Mouse (Mus musculus) erythroblast, adult 5-6 weeks (primary cell): ENCODE results near the gene Ifi27. TPM values are rescaled to one million over a fixed set of nuclear protein-coding genes. Genes with fewer than 3 reads are reported as not detected.
"Not testable (repeated sequence)": the region's sequence is repeated elsewhere in the genome, so short reads cannot be mapped to it uniquely, and the experiment has no call there.

Source experiments
- ATAC-seq: replicated peaks from 2 replicates; pipeline ENCODE4 v1.8.0; 2016; ENCODE audit warnings: moderate number of reproducible peaks, mild to moderate bottlenecking, moderate TSS enrichment, inconsistent platforms; ENCODE audit not compliant: poor library complexity, low FRiP score, severe bottlenecking
- total RNA-seq, 2 experiments: library from RNA; stranded (forward) in 1 of 2; stranded (reverse) in 1 of 2; fragments of 150-400 nt in 1 of 2; fragments of 200-764, 138-1000 nt in 1 of 2; gene quantifications; 2 replicates each; pipeline versions ENCODE4 v1.2.3 to v1.2.4; 2015 to 2017; ENCODE audit warnings: low replicate concordance in 2 of 2

Ifi27 gene
- total RNA-seq, 2 experiments from 2014 or later = 117 to 125 TPM

DNA sequence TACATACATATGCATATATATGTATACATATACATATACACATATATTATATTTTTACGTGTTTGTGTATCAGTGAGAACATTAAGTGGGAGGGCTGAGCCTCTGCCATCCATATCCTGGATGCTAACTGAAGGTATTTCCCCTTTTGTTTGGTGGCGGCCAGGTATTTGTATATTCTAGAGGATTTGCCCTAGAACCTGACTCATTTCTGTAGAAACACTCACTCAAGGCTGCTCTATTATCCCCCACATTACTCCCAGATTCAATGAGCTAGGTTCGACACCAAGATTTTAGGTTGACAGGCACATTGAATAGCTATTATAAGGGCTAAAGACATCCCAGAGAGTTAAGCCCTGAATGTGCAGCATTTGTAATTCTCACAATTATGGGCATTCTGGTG is 11.0 kb downstream of the Ifi27 start:
- ATAC-seq = no peak

DNA sequence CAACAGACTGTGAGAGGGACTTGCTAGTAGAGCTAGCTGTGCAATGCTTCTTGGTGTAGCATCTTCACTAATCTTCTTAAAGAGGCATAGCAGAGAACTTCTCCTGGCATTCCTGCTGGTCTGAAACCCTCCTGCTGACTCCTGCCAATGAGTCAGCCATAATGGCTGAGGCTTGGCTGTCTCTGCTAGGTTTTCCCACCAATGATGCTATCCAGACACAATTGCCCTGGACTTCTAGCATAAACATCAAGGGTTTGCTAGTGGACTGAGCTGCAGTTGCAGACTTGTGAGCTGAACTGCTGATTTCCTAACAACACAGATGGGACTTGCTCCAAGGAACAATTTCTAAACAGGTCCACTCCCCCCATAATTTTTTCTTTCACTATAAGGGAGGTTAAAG is 19.4 kb downstream of the Ifi27 start:
- ATAC-seq = no peak

DNA sequence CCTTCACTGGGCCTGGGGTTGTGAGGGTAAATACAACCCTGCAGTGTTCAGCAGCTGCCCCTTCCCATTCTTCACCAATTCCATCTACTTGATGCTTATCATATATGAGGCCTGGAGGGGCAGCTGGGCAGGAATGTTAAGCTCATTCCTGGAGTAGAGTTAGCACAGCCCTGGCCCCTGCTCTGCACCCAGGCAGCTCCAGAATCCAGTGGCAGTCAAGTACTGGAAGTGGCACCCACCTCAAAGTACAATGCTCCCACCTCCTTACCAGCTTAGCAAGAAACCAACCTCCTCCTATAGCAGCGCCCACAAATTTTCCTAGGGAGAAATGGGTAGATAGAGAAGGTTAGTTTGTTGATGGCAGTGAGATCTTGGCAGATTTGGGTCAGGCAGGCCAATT is 22.7 kb downstream of the Ifi27 start:
- ATAC-seq = not testable (repeated sequence)

DNA sequence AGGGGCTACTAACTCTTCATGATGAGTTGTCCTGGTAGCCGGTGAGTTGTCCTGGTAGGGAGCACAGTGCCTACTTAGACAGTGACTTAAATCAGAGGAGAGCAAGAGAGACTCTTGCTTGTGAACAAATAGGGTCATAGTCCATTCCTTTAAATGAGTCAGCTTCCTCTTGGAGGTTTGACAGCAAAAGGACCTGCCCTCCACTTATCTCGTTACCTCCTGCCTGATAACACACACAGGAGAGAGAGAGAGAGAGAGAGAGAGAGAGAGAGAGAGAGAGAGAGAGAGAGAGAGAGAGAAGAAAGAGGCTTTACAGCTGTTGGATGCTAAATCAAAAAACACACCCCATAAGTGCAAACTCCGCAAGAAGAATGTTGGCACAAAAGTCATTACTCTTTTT is 23.1 kb downstream of the Ifi27 start, which contains the start of gene Ifi27l2b:
TSS of gene Ifi27l2b (minus strand) at position 84 of the 400 bp plus-strand sequence.
- ATAC-seq = no peak

DNA sequence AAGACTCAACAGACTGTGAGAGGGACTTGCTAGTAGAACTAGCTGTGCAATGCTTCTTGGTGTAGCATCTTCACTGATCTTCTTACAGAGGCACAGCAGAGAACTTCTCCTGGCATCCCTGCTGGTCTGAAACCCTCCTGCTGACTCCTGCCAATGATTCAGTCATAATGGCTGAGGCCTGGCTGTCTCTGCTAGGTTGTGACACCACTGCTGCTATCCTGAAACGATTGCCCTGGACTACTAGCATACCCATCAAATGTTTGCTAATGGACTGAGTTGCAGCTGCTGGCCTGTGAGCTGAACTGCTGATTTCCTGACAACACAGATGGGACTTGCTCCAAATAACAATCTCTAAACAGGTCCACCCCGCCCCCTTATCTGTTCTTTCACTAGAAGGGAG is 40.5 kb downstream of the Ifi27 start:
- no peak for ATAC-seq

DNA sequence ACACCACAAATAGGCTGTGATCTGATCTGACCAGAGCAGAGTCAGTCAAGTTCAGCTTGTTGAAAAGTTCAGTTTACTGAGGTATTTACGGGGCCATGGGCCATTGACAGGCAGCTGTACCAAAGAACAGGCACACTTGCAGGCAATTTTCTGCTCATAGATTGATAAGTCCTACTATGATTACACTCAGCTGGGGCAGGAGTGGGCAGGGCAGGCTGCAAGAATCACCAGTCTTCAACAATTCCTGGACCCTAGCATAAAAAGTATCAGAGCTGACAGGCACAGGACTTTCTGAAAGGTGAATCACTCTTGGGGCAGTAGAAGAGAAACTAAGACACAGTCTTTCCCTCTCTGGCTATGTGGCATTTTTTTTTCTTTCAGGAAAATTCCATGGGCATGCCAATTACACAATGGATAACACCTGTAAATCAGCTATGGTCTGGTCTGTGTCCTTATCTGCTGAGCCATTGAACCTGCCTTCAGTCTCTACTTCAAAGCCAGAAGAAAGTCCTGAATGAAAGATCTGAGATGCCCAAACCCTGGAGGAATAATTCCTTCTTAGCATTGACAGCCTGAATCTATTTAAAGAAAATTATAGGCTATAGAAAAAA is 42.9 kb downstream of the Ifi27 start:
- ATAC-seq = no peak

DNA sequence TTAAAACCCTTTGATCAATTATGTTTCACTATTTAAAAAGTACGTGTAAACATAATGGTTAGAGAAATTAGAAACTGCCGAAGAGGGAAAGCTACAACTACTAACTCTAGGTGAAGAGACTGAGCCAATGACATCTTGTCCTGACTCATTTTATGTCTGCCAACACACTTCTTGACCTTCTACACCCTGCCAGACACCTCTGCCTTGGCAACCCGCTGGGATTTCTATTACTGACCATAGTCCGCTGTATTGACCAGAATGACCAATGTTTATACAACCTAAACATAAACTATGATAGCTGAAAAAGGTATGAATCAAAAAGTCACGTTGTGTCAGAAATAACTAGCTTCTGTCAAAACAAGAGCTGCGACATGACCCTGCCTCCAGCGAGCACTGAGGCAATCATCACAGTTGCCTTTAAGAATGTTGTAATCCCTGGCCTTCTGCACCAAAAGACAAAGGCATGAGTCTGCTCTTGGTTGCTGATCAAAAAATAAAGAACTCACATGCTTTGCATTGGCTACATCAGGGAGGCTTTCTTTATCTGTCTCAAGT is 43.5 kb downstream of the Ifi27 start:
- no peak for ATAC-seq

DNA sequence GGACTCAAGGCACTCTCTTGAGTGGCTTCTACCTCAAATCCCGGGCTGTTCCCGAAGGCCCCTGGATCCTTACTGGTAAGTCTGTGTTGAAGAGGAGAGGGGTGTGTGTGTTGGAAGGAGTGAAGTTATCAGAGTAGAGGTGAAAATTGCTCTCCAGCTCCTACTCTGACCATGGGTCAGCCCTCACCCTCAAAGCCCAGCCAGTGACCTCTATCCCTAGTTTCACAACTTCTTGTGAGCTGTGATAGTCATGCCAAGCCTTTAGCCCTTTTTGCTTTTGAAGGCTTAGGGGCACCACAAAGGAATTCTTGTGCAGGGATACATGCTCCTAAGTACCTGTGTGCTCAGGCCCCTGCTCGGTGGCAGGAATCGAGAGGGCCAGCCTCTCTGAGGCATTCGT is 47.7 kb downstream of the Ifi27 start:
- no peak for ATAC-seq

DNA sequence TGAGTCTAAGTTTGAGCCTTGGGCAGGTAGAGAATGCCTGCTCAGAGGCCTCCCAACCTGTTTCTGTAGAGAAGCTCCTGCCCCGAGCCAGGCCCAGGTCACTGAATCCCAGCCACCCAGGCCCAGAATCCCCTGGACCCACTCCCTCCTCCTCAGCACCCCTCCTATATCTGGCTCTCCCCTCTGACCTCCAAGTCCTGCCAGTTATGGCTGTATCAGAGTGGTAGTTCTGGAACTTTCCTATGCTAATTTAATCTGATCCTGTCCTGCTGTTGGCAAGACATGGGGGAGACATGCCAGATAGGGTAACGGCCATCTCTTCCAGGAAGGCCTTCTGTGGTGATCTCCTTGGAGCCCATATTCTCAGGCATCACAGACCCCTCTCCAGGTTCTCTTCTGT is 48.8 kb downstream of the Ifi27 start:
- ATAC-seq = no peak

DNA sequence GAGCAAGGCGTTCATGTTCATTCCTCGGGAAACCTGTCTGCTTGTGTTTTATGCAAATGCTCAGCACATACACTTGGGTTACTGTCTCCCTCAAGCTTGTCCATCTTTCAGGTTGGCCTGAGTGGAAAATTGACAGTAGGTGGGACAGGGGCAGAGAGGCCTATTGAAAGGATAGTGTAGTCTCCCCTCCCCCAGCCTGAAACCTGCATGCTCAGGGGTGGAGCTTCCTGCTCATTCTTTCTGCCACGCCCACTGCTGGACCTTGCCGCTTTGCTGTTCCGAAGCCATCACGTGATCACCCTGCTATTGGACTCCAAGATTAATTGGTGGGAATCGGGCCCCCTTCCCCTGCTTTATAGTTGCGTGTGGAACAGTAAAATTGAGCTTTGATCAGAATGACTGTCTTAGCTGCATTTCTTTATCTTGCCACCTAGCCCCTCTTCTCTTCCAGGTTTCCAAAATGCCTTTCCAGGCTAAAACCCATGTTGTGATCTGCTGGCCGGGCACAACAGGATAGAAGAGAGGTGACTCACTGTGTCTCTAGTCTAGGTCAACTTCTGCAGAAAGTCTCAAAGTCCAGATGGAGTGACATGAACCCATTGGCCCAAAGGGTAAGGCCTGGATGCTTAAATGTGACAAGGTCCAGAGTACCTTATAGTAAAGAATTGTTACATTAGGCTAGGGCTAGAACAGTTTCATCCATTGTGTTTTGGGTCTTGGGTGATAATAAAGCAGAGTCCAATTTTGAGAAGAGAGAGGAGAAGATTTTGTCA is 50.4 kb downstream of the Ifi27 start:
- not testable (repeated sequence) for ATAC-seq

DNA sequence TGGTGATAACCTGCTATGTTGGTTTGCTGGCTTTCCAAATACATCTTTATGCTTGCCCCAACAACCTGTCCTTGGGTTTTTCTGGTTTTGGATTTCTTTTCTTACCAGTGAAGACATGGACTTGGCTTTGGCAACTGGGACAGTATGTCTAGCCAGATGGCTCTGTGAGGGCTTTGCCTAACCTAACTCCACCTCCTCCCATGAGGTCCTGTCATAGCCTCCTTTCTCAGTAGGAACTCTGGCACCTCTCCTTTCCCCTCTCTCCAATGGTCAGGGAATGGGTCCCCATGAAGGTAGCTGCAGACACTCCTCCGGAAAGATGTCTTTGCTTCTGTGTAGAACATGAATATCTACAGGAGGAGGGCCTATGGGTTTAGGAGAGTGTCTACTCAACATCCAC is 52.7 kb downstream of the Ifi27 start:
- no peak for ATAC-seq

DNA sequence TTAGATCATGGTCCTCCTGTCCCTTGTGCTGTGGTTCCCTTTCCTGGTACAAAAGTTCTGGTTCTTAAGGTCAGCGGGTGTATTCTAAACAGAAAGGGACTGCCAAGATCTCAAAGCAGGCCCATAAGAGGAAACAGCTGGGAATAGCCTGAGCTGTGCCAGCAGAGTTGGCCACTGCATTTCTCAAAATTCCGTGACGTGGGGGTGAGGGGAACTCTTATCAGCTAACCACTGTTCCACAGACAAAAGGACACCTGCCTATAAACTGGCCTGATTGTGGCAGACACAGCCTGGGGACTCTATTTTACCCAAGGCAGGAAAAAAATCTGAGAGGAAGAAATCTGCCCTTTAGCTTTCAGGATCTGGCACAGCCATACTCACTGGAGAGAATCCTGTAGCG is 53.3 kb downstream of the Ifi27 start:
- ATAC-seq = no peak

DNA sequence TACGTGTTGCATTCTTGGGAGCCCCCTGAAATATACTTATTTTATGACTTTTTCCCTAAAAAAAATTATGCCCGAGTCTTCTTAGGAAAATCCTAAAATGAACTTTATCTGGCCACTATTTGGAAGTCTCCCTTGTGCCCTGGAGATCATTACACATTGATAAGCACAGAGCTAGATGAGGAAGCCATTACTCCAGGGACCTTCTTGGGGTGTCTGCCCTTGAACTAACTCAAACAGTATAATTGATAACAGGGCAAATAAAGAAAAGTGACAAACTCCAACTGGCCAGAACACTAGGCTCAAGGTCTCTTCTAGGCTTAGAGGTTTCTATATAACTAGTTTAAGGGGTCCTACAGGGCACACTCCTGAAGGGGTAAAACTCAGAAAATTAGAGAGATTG is 53.7 kb downstream of the Ifi27 start:
- ATAC-seq = no peak

Other genes starting within 250 kb of the Ifi27 start
- not detected in 2 replicates for gene Prima1, start 192.1 kb upstream of the Ifi27 start, total RNA-seq (2015; ENCODE audit: low replicate concordance)
- gene Prima1, start 192.1 kb upstream of the Ifi27 start, total RNA-seq (2017; ENCODE audit: low replicate concordance) = not detected in 2 replicates
- not detected in 2 replicates for gene Fam181a, start 123.2 kb upstream of the Ifi27 start, total RNA-seq (2015; ENCODE audit: low replicate concordance)
- gene Fam181a, start 123.2 kb upstream of the Ifi27 start, total RNA-seq (2017; ENCODE audit: low replicate concordance) = not detected in 2 replicates
- 0.63 TPM in 1 of 2 replicates, not detected in the other for gene Asb2, start 78.2 kb upstream of the Ifi27 start, total RNA-seq (2015; ENCODE audit: low replicate concordance)
- gene Asb2, start 78.2 kb upstream of the Ifi27 start, total RNA-seq (2017; ENCODE audit: low replicate concordance) = 0.09 and 0.28 TPM in 2 replicates
- 46.6 and 48.4 TPM in 2 replicates for gene Otub2, start 45.5 kb upstream of the Ifi27 start, total RNA-seq (2015; ENCODE audit: low replicate concordance)
- gene Otub2, start 45.5 kb upstream of the Ifi27 start, total RNA-seq (2017; ENCODE audit: low replicate concordance) = 67.2 and 67.9 TPM in 2 replicates
- gene 9330161L09Rik, start 26.4 kb upstream of the Ifi27 start, total RNA-seq (2015; ENCODE audit: low replicate concordance) = not detected in 2 replicates
- 0.42 TPM in 1 of 2 replicates, not detected in the other for gene 9330161L09Rik, start 26.4 kb upstream of the Ifi27 start, total RNA-seq (2017; ENCODE audit: low replicate concordance)
- gene Ddx24, start 8.4 kb upstream of the Ifi27 start, total RNA-seq (2015; ENCODE audit: low replicate concordance) = 21.5 and 31.8 TPM in 2 replicates
- 46.3 and 55.2 TPM in 2 replicates for gene Ddx24, start 8.4 kb upstream of the Ifi27 start, total RNA-seq (2017; ENCODE audit: low replicate concordance)
- 7.5 and 30.9 TPM in 2 replicates for gene Ifi27l2a, start 9.5 kb downstream of the Ifi27 start, total RNA-seq (2015; ENCODE audit: low replicate concordance)
- 3.2 and 26.5 TPM in 2 replicates for gene Ifi27l2a, start 9.5 kb downstream of the Ifi27 start, total RNA-seq (2017; ENCODE audit: low replicate concordance)
- not detected in 2 replicates for gene Ifi27l2b, start 23.0 kb downstream of the Ifi27 start, total RNA-seq (2015; ENCODE audit: low replicate concordance)
- gene Ifi27l2b, start 23.0 kb downstream of the Ifi27 start, total RNA-seq (2017; ENCODE audit: low replicate concordance) = not detected in 2 replicates
- gene Ppp4r4, start 98.1 kb downstream of the Ifi27 start, total RNA-seq (2015; ENCODE audit: low replicate concordance) = not detected in 2 replicates
- 0.42 TPM in 1 of 2 replicates, not detected in the other for gene Ppp4r4, start 98.1 kb downstream of the Ifi27 start, total RNA-seq (2017; ENCODE audit: low replicate concordance)
- gene Serpina10, start 197.2 kb downstream of the Ifi27 start, total RNA-seq (2015; ENCODE audit: low replicate concordance) = not detected in 2 replicates
- not detected in 2 replicates for gene Serpina10, start 197.2 kb downstream of the Ifi27 start, total RNA-seq (2017; ENCODE audit: low replicate concordance)
- not detected in 2 replicates for gene Serpina6, start 223.0 kb downstream of the Ifi27 start, total RNA-seq (2015; ENCODE audit: low replicate concordance)
- gene Serpina6, start 223.0 kb downstream of the Ifi27 start, total RNA-seq (2017; ENCODE audit: low replicate concordance) = not detected in 2 replicates
- not detected in 2 replicates for gene Serpina16, start 241.9 kb downstream of the Ifi27 start, total RNA-seq (2015; ENCODE audit: low replicate concordance)
- not detected in 2 replicates for gene Serpina16, start 241.9 kb downstream of the Ifi27 start, total RNA-seq (2017; ENCODE audit: low replicate concordance)